Mouse (Mus musculus) stomach, embryonic 14.5 days (tissue): Measurements from ENCODE around the gene Birc2. TPM values are rescaled to one million over a fixed set of nuclear protein-coding genes. Genes with fewer than 3 reads are reported as not detected.

Experiments
- ATAC-seq: fragments of 200-750 bp; cut with Nextera tagmentation; 2 replicates; pipeline ENCODE4 v1.8.0; 2017; ENCODE audit warnings: low read depth, moderate TSS enrichment; ENCODE audit not compliant: insufficient number of reproducible peaks, insufficient read depth, low FRiP score
- H3K27ac ChIP-seq: fragments of 300-500 bp; sonication (generic); 2 replicates; pipeline ENCODE4 v1.5.1; 2014; ENCODE audit warnings: mild to moderate bottlenecking, low read length, moderate library complexity, mixed read lengths
- H3K27me3 ChIP-seq: fragments of 300-500 bp; sonication (generic); 2 replicates; pipeline ENCODE4 v1.6.1; 2014; ENCODE audit warnings: low read length, control low read depth, mixed read lengths; ENCODE audit not compliant: control insufficient read depth, insufficient read depth
- H3K36me3 ChIP-seq: fragments of 300-500 bp; sonication (generic); 2 replicates; pipeline ENCODE4 v1.6.1; 2014; ENCODE audit warnings: mild to moderate bottlenecking, control low read depth, low read length, moderate library complexity, mixed read lengths; ENCODE audit not compliant: control insufficient read depth, insufficient read depth
- H3K4me1 ChIP-seq: fragments of 300-500 bp; sonication (generic); 2 replicates; pipeline ENCODE4 v1.6.1; 2014; ENCODE audit warnings: low read length, control low read depth, mixed read lengths; ENCODE audit not compliant: control insufficient read depth, insufficient read depth
- H3K4me2 ChIP-seq: fragments of 300-500 bp; sonication (generic); replicated peaks from 2 replicates; pipeline ENCODE4 v1.6.1; 2014; ENCODE audit warnings: low read depth, low read length, control low read depth
- H3K4me3 ChIP-seq: fragments of 300-500 bp; sonication (generic); 2 replicates; pipeline ENCODE4 v1.5.1; 2014; ENCODE audit warnings: low read depth, low read length, control low read depth
- H3K9ac ChIP-seq: fragments of 300-500 bp; sonication (generic); replicated peaks from 2 replicates; pipeline ENCODE4 v1.6.1; 2014; ENCODE audit warnings: low read depth, mild to moderate bottlenecking, control low read depth, low read length, moderate library complexity, mixed read lengths
- H3K9me3 ChIP-seq: fragments of 300-500 bp; sonication (generic); 2 replicates; pipeline ENCODE4 v1.6.1; 2016; ENCODE audit warnings: low read depth, low read length, control low read depth; ENCODE audit not compliant: control insufficient read depth
- WGBS: fragments of 180-500 bp; shearing (Covaris S2); extraction: QIAGEN DNeasy Blood & Tissue Kit; methylation state at CpG from one replicate; pipeline ENCODE4 v1.1.7; 2014; 5-methylcytosine and 5-hydroxymethylcytosine counted together
- polyA plus RNA-seq: library from polyadenylated mRNA; unstranded; fragments of >200 nt; fragmentation: Nextera tagmentation; extraction: Ambion mirVana; gene quantifications from 2 replicates; pipeline ENCODE4 v1.2.1, GENCODE M21; 2014

The Birc2 gene
- polyA plus RNA-seq, 1 experiment from 2014 or later = 50.3 TPM

- H3K27me3 ChIP-seq = no peaks in the 10 kb centered on the region
- no peak overlapping the region for H3K27ac ChIP-seq
- no peak for ATAC-seq
- 0 out of 2 replicates have a peak, but pooled peaks cover 3% of the 10 kb centered on the region for H3K4me1 ChIP-seq
- no peaks in the 10 kb centered on the region for H3K9me3 ChIP-seq
- H3K4me2 ChIP-seq = no peak overlapping the region
- no peak overlapping the region for H3K9ac ChIP-seq
- peaks cover 5% of the 10 kb centered on the region for H3K36me3 ChIP-seq
- 77% methylated on average over 3 of the region's 3 CpGs for WGBS
- no peak overlapping the region for H3K4me3 ChIP-seq
These were observed 51.5 kb downstream of the Birc2 start for GRCm38 (mm10) chr9:7785396-7785795.

- Histone ChIP-seq H3K4me2 (no peak overlapping the region), H3K4me1 (0 out of 2 replicates have a peak, but pooled peaks cover 3% of the 10 kb centered on the region), H3K36me3 (peaks cover 5% of the 10 kb centered on the region), H3K9ac (no peak overlapping the region), H3K4me3 (no peak overlapping the region), H3K27me3 (no peaks in the 10 kb centered on the region), H3K27ac (no peak overlapping the region; the same call in 1 of the 2 replicates), H3K9me3 (no peaks in the 10 kb centered on the region)
- WGBS = 59% methylated on average over 1 of the region's 1 CpGs
- ATAC-seq = no peak
These were observed 52.2 kb downstream of the Birc2 start for GRCm38 (mm10) chr9:7784615-7785012.

- WGBS = 78% methylated on average over 15 of the region's 15 CpGs
- Histone ChIP-seq H3K4me3 (no peak overlapping the region), H3K36me3 (peaks cover 5% of the 10 kb centered on the region), H3K9me3 (no peaks in the 10 kb centered on the region), H3K4me1 (0 out of 2 replicates have a peak, but pooled peaks cover 3% of the 10 kb centered on the region), H3K9ac (no peak overlapping the region), H3K27ac (no peak overlapping the region; the same call in 1 of the 2 replicates), H3K27me3 (no peaks in the 10 kb centered on the region), H3K4me2 (no peak overlapping the region)
- no peak for ATAC-seq
These were observed 52.8 kb downstream of the Birc2 start for GRCm38 (mm10) chr9:7783823-7784614.

- ATAC-seq = no peak
- 91% methylated on average over 8 of the region's 8 CpGs for WGBS
- no peaks in the 10 kb centered on the region for H3K27me3 ChIP-seq
These were observed 56.4 kb downstream of the Birc2 start for GRCm38 (mm10) chr9:7780250-7781150.

GRCm38 (mm10) chr9:7779786-7780185 is 57.1 kb downstream of the Birc2 start:
- no peaks in the 10 kb centered on the region for H3K27me3 ChIP-seq
- no peak overlapping the region for H3K9ac ChIP-seq
- peaks cover 5% of the 10 kb centered on the region for H3K36me3 ChIP-seq
- no peak overlapping the region for H3K4me3 ChIP-seq
- no peaks in the 10 kb centered on the region for H3K4me1 ChIP-seq
- WGBS = 92% methylated on average over 4 of the region's 4 CpGs
- H3K9me3 ChIP-seq = no peaks in the 10 kb centered on the region
- H3K4me2 ChIP-seq = no peak overlapping the region
- H3K27ac ChIP-seq = no peak overlapping the region
- ATAC-seq = no peak

More at GRCm38 (mm10) chr9:7780250-7781150, 56.4 kb downstream of the Birc2 start:
- no peak overlapping the region for H3K27ac ChIP-seq
- no peaks in the 10 kb centered on the region for H3K9me3 ChIP-seq
- H3K4me2 ChIP-seq = no peak overlapping the region
- H3K36me3 ChIP-seq = peaks cover 5% of the 10 kb centered on the region
- H3K4me3 ChIP-seq = no peak overlapping the region
- H3K4me1 ChIP-seq = no peaks in the 10 kb centered on the region
- H3K9ac ChIP-seq = no peak overlapping the region

GRCm38 (mm10) chr9:7778771-7779170 is 58.1 kb downstream of the Birc2 start:
- Histone ChIP-seq H3K4me3 (no peak overlapping the region), H3K36me3 (peaks cover 6% of the 10 kb centered on the region), H3K9ac (no peak overlapping the region), H3K9me3 (no peaks in the 10 kb centered on the region), H3K4me2 (no peak overlapping the region), H3K4me1 (no peaks in the 10 kb centered on the region), H3K27me3 (no peaks in the 10 kb centered on the region), H3K27ac (no peak overlapping the region)
- WGBS = 82% methylated on average over 7 of the region's 7 CpGs
- no peak for ATAC-seq

GRCm38 (mm10) chr9:7777652-7778051 is 59.2 kb downstream of the Birc2 start:
- H3K36me3 ChIP-seq = peaks cover 11% of the 10 kb centered on the region
- no peak overlapping the region for H3K9ac ChIP-seq
- no peaks in the 10 kb centered on the region for H3K4me1 ChIP-seq
- H3K9me3 ChIP-seq = no peaks in the 10 kb centered on the region
- no peak for ATAC-seq
- H3K4me2 ChIP-seq = no peak overlapping the region
- H3K27ac ChIP-seq = no peak overlapping the region
- no peaks in the 10 kb centered on the region for H3K27me3 ChIP-seq
- no peak overlapping the region for H3K4me3 ChIP-seq
- WGBS = 74% methylated on average over 1 of the region's 1 CpGs

- Histone ChIP-seq H3K9me3 (no peaks in the 10 kb centered on the region), H3K4me2 (no peak overlapping the region), H3K36me3 (peaks cover 14% of the 10 kb centered on the region), H3K4me3 (no peak overlapping the region), H3K9ac (no peak overlapping the region), H3K4me1 (no peaks in the 10 kb centered on the region), H3K27ac (no peak overlapping the region), H3K27me3 (no peaks in the 10 kb centered on the region)
- no peak for ATAC-seq
- 89% methylated on average over 1 of the region's 1 CpGs for WGBS
These were observed 59.9 kb downstream of the Birc2 start for GRCm38 (mm10) chr9:7776940-7777339.
